In genomic region chr3:27183601-27184175, GRCm38 (mm10) we compare ENCODE assay signal across 8 mouse cellular contexts. TPM values are rescaled to one million over a fixed set of nuclear protein-coding genes. Genes with fewer than 3 reads are reported as not detected.
DNase-seq lines count a peak whose midpoint lies in the region; ATAC-seq and TF ChIP-seq lines count a peak whose summit lies in the region.

No protein-coding gene starts in this region.

- no peaks in the 10 kb centered on the region for H3K9me3 ChIP-seq in heart, embryonic 14.5 days (ENCODE audit: control insufficient read depth, low read length)
- H3K9me3 ChIP-seq in liver, postnatal 0 days (ENCODE audit: low read length): no peaks in the 10 kb centered on the region

- TF ChIP-seq CTCF in Patski (IDR thresholded peaks at IDR 0.05): no peak
- no peak for TF ChIP-seq CTCF in liver, postnatal 0 days (IDR thresholded peaks at IDR 0.05; ENCODE audit: low read depth)

- no peak for TF ChIP-seq EP300 in liver, postnatal 0 days (IDR thresholded peaks at IDR 0.05; ENCODE audit: low read depth)

- POLR2A ChIA-PET in Patski (lab: Charles Lee): interaction anchor here (0.6 to 4.3 kb wide), 8 partner anchors 10 to 78 kb away, joined by 3 to 20 read pairs (median 7); no protein-coding TSS in a partner anchor

- peak overlapping the region; percentile 80 for H3K9ac ChIP-seq in heart, embryonic 14.5 days (ENCODE audit: low read length)
- peak overlapping the region; percentile 74 for H3K9ac ChIP-seq in liver, postnatal 0 days (replicated peaks)

- H3K4me1 ChIP-seq in heart, embryonic 14.5 days (ENCODE audit: control insufficient read depth in 2 of 2, insufficient read depth in 2 of 2, low read length in 2 of 2): peaks cover 0 to 7% of the 10 kb centered on the region in 2 experiments; a peak in 1 of 4 replicates
- peaks cover 10% of the 10 kb centered on the region for H3K4me1 ChIP-seq in liver, postnatal 0 days (ENCODE audit: insufficient read depth)

- ATAC-seq in Patski: peak; percentile 11
- no peak for ATAC-seq in heart, embryonic 14.5 days (ENCODE audit: insufficient number of reproducible peaks, insufficient read depth, low FRiP score, low read depth)
- no peak for ATAC-seq in liver, postnatal 0 days

- peak overlapping the region; percentile 35 to 56 for H3K27ac ChIP-seq in heart, embryonic 14.5 days (replicated peaks in 1 of 2; ENCODE audit: control insufficient read depth in 1 of 2, insufficient read depth in 1 of 2, low read depth in 2 of 2, low read length in 2 of 2)
- peak overlapping the region; percentile 76; the same call in 1 of the 2 replicates for H3K27ac ChIP-seq in liver, postnatal 0 days (ENCODE audit: low read depth)

- peak overlapping the region; percentile 69 to 81 for H3K4me3 ChIP-seq in heart, embryonic 14.5 days (ENCODE audit: control insufficient read depth in 1 of 2, insufficient read depth in 1 of 2, low read depth in 1 of 2, low read length in 2 of 2)
- peak overlapping the region; percentile 75 for H3K4me3 ChIP-seq in liver, postnatal 0 days (ENCODE audit: low read depth, low read length)

- H3K4me2 ChIP-seq in heart, embryonic 14.5 days (ENCODE audit: low read length): peak overlapping the region; percentile 73
- H3K4me2 ChIP-seq in liver, postnatal 0 days (ENCODE audit: low read depth, low read length): peak overlapping the region; percentile 98

- CTCF ChIA-PET in Patski (lab: Charles Lee): interaction anchor here (0.9 to 21.2 kb wide), 13 partner anchors 9 to 162 kb away, joined by 3 to 272 read pairs (median 12); partner anchors contain the start of gene Ect2

- H3K27me3 ChIP-seq in Patski: no peaks in the 10 kb centered on the region
- H3K27me3 ChIP-seq in heart, embryonic 14.5 days (ENCODE audit: control insufficient read depth, insufficient read depth, low read length): no peaks in the 10 kb centered on the region
- H3K27me3 ChIP-seq in liver, postnatal 0 days (ENCODE audit: insufficient read depth, low read length): no peaks in the 10 kb centered on the region

- WGBS in heart, embryonic 14.5 days: 5% methylated on average over 19 of the region's 19 CpGs
- WGBS in liver, postnatal 0 days (ENCODE audit: insufficient replicate concordance): 13% methylated on average over 19 of the region's 19 CpGs

- H3K36me3 ChIP-seq in heart, embryonic 14.5 days (ENCODE audit: control insufficient read depth, insufficient read depth, low read length): peaks cover 5% of the 10 kb centered on the region; the same call in 1 of the 2 replicates
- H3K36me3 ChIP-seq in liver, postnatal 0 days (replicated peaks; ENCODE audit: insufficient read depth, low read length): 0 out of 2 replicates have a peak, but pooled peaks cover 3% of the 10 kb centered on the region

- DNase-seq in CD4-positive helper T cell, adult 2 months (ENCODE audit: low read depth, low spot score): peak; percentile 18
- no peak for DNase-seq in Patski (ENCODE audit: low read depth, low spot score)
- peak; percentile 9 for DNase-seq in embryo, embryonic 9.5 days (ENCODE audit: extremely low spot score)
- peak; percentile 69 for DNase-seq in kidney, postnatal 14 days
- DNase-seq in liver, postnatal 0 days: no peak
- DNase-seq in right cerebral cortex, postnatal 25 days: peak; percentile 49
- no peak for DNase-seq in urinary bladder, adult 2 months (ENCODE audit: low spot score)

- in situ Hi-C loops in Patski (cut with MboI; ENCODE audit: low pct_unique_long_range_greater_than_20kb): loop anchor here (5.0 kb wide), 1 partner anchor 54 kb away; no protein-coding TSS in a partner anchor

RNA-seq across cellular contexts. Expression of gene Nceh1, which starts 0.9 kb away (rescaled TPM):
- 188 TPM for polyA plus RNA-seq in Patski (2021)
- polyA plus RNA-seq in heart, embryonic 14.5 days (2014; fragmentation: Nextera tagmentation; extraction: Ambion mirVana): 18.1 and 21.3 TPM in 2 replicates
- polyA plus RNA-seq in liver, postnatal 0 days (2015; fragmentation: Nextera tagmentation; extraction: Ambion mirVana): 18.2 and 23.9 TPM in 2 replicates
- polyA plus RNA-seq in urinary bladder, adult 2 months (2012; rRNA removed): 5.8 and 7.9 TPM in 2 replicates

RNA-seq across cellular contexts. Expression of gene Ect2, which starts 30.0 kb away (rescaled TPM):
- 110 TPM for polyA plus RNA-seq in Patski (2021)
- 43.7 and 52.3 TPM in 2 replicates for polyA plus RNA-seq in heart, embryonic 14.5 days (2014; fragmentation: Nextera tagmentation; extraction: Ambion mirVana)
- polyA plus RNA-seq in liver, postnatal 0 days (2015; fragmentation: Nextera tagmentation; extraction: Ambion mirVana): 10.1 and 12.5 TPM in 2 replicates
- 1.3 and 1.4 TPM in 2 replicates for polyA plus RNA-seq in urinary bladder, adult 2 months (2012; rRNA removed)

Comparison
In these comparisons a context has a peak if more than half of its experiments do, and no peak if none do; other contexts are left out.
1. DNase-seq: peak in CD4-positive helper T cell, adult 2 months (single experiment), embryo, embryonic 9.5 days (single experiment), kidney, postnatal 14 days (single experiment) and right cerebral cortex, postnatal 25 days (single experiment); none in Patski (single experiment), liver, postnatal 0 days (single experiment) and urinary bladder, adult 2 months (single experiment).